Mouse (Mus musculus): ENCODE data around the gene Prom2. TPM values are rescaled to one million over a fixed set of nuclear protein-coding genes. Genes with fewer than 3 reads are reported as not detected.
A peak's percentile ranks its signal among the peaks of the same experiment; 100 is the strongest.

Gene Prom2
- polyA plus RNA-seq, 1 experiment from 2014 or later = not detected

- no peaks in the 10 kb centered on the region for H3K36me3 ChIP-seq
- peak overlapping the region; percentile 61 for H3K4me2 ChIP-seq
- H3K9me3 ChIP-seq (replicated peaks) = no peaks in the 10 kb centered on the region
- WGBS (ENCODE audit: insufficient replicate concordance) = under 1% methylated on average over 59 of the region's 59 CpGs
- no peak overlapping the region for H3K9ac ChIP-seq
- DNase-seq = no peak
- no peak overlapping the region for H3K27ac ChIP-seq
- no peak for ATAC-seq (ENCODE audit: low read depth)
- peaks cover 81% of the 10 kb centered on the region for H3K27me3 ChIP-seq
- H3K4me3 ChIP-seq (replicated peaks) = peak overlapping the region; percentile 47
- peaks cover 15% of the 10 kb centered on the region for H3K4me1 ChIP-seq (replicated peaks)
Observed at GRCm38 (mm10) chr2:127481841-127482532, 59.3 kb downstream of the Prom2 start.

DNA sequence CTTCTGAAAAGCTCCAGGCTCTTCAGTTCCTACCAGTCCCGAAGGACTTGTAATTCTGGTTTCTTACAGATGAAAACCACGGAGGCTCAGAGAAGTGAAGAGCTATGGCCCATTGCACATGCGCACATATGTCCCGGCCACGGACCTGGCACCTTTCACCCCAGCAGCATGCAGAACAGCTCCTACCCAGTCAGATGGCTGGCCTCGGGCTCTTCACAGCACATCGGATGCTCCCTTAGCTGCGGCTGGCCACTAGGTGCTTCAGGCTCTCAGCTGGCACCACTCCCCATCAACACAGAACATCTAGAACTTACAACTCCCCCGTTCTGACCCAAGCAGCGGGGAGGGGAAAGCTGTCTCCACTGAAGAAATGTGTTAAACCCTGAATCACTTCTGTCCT lies 61.5 kb downstream of the Prom2 start:
- no peak overlapping the region for H3K9ac ChIP-seq
- DNase-seq (no peak), ATAC-seq (ENCODE audit: low read depth) (no peak)
- H3K27ac ChIP-seq = no peak overlapping the region
- H3K36me3 ChIP-seq = no peaks in the 10 kb centered on the region
- WGBS (ENCODE audit: insufficient replicate concordance) = 56% methylated on average over 10 of the region's 10 CpGs
- H3K9me3 ChIP-seq (replicated peaks) = no peaks in the 10 kb centered on the region
- H3K4me3 ChIP-seq (replicated peaks) = no peak overlapping the region
- no peak overlapping the region for H3K4me2 ChIP-seq
- H3K4me1 ChIP-seq (replicated peaks) = peaks cover 15% of the 10 kb centered on the region
- peaks cover 62% of the 10 kb centered on the region for H3K27me3 ChIP-seq

DNA sequence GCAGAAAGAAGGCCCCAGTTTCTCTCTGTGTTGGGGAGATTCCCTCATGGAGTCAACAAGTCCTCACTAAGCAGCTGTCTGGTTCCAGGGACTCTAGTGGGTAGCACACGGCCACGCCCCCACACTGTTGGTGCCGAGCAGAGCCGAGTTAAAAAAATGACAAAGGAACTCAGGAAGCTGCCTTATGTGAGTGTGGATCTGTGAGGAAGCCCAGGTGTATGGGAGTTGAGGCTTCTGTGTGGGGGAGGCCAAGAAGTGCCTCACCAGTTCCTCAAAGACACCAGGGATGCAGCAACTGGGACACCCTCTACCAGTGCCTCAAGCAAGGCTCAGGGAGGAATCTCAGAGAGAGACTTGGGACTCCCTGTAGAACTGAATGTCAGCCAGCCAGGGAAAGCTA lies 62.1 kb downstream of the Prom2 start:
- Histone ChIP-seq H3K4me2 (no peak overlapping the region), H3K4me3 (replicated peaks) (no peak overlapping the region), H3K9ac (no peak overlapping the region), H3K4me1 (replicated peaks) (peaks cover 13% of the 10 kb centered on the region), H3K36me3 (no peaks in the 10 kb centered on the region), H3K27ac (no peak overlapping the region), H3K9me3 (replicated peaks) (no peaks in the 10 kb centered on the region), H3K27me3 (peaks cover 57% of the 10 kb centered on the region)
- WGBS (ENCODE audit: insufficient replicate concordance) = 61% methylated on average over 4 of the region's 4 CpGs
- DNase-seq (no peak), ATAC-seq (ENCODE audit: low read depth) (no peak)

Other genes starting within 250 kb of the Prom2 start
- gene Dusp2, start 205.3 kb downstream of the Prom2 start, polyA plus RNA-seq (2015; fragmentation: Nextera tagmentation; extraction: Ambion mirVana) = 2.7 and 2.8 TPM in 2 replicates
- gene Astl, start 202.8 kb downstream of the Prom2 start, polyA plus RNA-seq (2015; fragmentation: Nextera tagmentation; extraction: Ambion mirVana) = not detected in 2 replicates
- 29.4 and 32.4 TPM in 2 replicates for gene Adra2b, start 178.3 kb downstream of the Prom2 start, polyA plus RNA-seq (2015; fragmentation: Nextera tagmentation; extraction: Ambion mirVana)
- 0.35 and 0.39 TPM in 2 replicates for gene Gpat2, start 116.3 kb downstream of the Prom2 start, polyA plus RNA-seq (2015; fragmentation: Nextera tagmentation; extraction: Ambion mirVana)
- 14.3 and 15.5 TPM in 2 replicates for gene Fahd2a, start 96.9 kb downstream of the Prom2 start, polyA plus RNA-seq (2015; fragmentation: Nextera tagmentation; extraction: Ambion mirVana)
- 0.27 and 0.33 TPM in 2 replicates for gene Kcnip3, start 19.4 kb downstream of the Prom2 start, polyA plus RNA-seq (2015; fragmentation: Nextera tagmentation; extraction: Ambion mirVana)
- gene Zfp661, start 45.6 kb upstream of the Prom2 start, polyA plus RNA-seq (2015; fragmentation: Nextera tagmentation; extraction: Ambion mirVana) = 1.2 and 1.6 TPM in 2 replicates
- gene Mrps5, start 45.8 kb upstream of the Prom2 start, polyA plus RNA-seq (2015; fragmentation: Nextera tagmentation; extraction: Ambion mirVana) = 124 and 127 TPM in 2 replicates
- 0.03 and 0.05 TPM in 2 replicates for gene Mal, start 115.2 kb upstream of the Prom2 start, polyA plus RNA-seq (2015; fragmentation: Nextera tagmentation; extraction: Ambion mirVana)
- 0.06 and 0.12 TPM in 2 replicates for gene Mall, start 188.5 kb upstream of the Prom2 start, polyA plus RNA-seq (2015; fragmentation: Nextera tagmentation; extraction: Ambion mirVana)
- gene Nphp1, start 247.4 kb upstream of the Prom2 start, polyA plus RNA-seq (2015; fragmentation: Nextera tagmentation; extraction: Ambion mirVana) = 7.7 and 9.0 TPM in 2 replicates